Comparison of ENCODE assay signal across 8 mouse cellular contexts in the genomic region with DNA sequence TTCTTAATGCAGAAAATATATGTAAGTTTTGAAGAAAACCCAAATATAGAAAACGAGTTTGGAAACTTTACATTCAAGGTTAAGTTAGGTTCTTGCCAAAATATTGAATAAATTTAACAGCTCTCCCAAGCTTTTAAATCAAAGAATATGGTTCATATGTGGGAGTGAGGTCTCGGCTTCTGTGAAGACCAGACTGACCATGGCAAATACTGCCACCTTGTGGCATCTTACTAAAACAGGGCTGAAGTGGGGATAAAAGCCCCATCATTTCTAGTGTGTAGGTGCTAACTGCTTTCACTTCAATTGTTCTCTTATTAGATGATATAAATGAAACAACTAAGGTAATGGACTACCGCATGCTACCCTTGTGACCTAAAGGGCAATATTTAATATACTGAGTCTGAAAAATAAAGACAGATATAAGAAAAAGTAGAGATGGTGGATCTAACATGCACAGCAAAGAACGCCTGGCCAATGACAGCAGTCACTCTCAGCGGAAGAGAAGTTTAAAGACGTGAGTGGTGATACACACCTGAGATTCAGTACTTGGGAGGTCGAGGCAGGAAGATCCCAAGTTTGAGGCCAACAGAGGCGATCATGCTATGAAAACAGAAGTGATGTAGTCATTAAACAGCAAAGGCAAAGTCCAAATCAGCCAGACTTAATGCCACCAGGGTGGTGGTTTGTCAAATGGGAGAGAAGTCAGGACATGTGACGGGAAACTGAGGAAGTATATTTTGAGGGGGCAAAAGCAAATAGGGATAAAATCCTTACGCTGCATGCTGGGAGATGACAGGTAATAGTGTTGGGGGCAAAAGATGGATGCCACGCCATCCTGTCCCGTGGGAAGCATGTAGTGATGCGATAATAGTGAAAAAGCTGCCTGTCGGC. TPM values are rescaled to one million over a fixed set of nuclear protein-coding genes. Genes with fewer than 3 reads are reported as not detected.
A peak's percentile ranks its signal among the peaks of the same experiment; 100 is the strongest.
DNase-seq lines count a peak whose midpoint lies in the region.

No protein-coding gene starts in this region.

- intact Hi-C loops in heart, postnatal 25 days (cut with DNase I): loop anchor here (2.0 to 5.0 kb wide), 3 partner anchors 43 to 468 kb away; no protein-coding TSS in a partner anchor

- peak; percentile 26 to 45 for DNase-seq in heart, adult 18-20 months
- DNase-seq in heart, postnatal 25 days (ENCODE audit: low spot score): no peak
- peak; percentile 46 for DNase-seq in A20 (ENCODE audit: low read depth, low spot score)
- peak; percentile 66 for DNase-seq in R1 (ENCODE audit: low read depth, low spot score)
- peak; percentile 64 for DNase-seq in induced T-regulatory cell, adult 2 months (ENCODE audit: low read depth)
- peak; percentile 74 for DNase-seq in retina, embryonic 14.5 days (ENCODE audit: low spot score)
- no peak for DNase-seq in gastrocnemius, postnatal 25 days
- DNase-seq in testis, postnatal 14 days (ENCODE audit: low spot score): no peak

RNA-seq across cellular contexts. Expression of a gene that starts 12.5 kb away (rescaled TPM):
- total RNA-seq in heart, adult 18-20 months (2021): 10 to 100 TPM; 31.9 to 32.5 TPM
- 10 to 100 TPM; 28.7 to 29.8 TPM for total RNA-seq in heart, postnatal 25 days (2021)
- total RNA-seq in gastrocnemius, postnatal 25 days (2021): 1 to 10 TPM; 6.4 to 7.4 TPM

Comparison
In these comparisons a context has a peak if more than half of its experiments do, and no peak if none do; other contexts are left out.
1. DNase-seq: peak in heart, adult 18-20 months (2 of 2), A20 (single experiment), R1 (single experiment), induced T-regulatory cell, adult 2 months (single experiment) and retina, embryonic 14.5 days (single experiment); none in heart, postnatal 25 days (single experiment), gastrocnemius, postnatal 25 days (single experiment) and testis, postnatal 14 days (single experiment).